Comparison of ENCODE assay signal across 13 mouse cellular contexts in the genomic region with DNA sequence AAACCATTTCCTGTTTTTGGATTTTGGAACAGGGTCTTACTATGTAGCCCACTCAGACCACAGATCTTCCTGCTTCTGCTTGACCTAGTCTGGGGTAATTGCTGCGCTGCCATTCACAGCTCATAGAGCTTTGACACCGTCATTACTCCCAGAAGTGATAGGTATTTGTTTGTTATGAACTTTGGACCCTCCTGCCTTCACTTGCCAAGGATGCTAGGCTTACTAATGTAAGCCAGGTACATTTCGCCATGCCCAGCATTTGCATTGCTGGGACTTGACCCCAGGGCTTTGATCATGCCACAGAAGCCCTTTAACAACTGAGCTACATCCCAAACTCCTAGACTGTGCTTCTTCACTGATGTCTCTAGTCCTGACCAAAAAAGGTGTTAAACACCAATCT.
"Had no signal": no experiment of that assay in that cellular context is flagged by ENCODE, and none has a peak within 500 bp of the region (broad histone marks: within the 10 kb centered on the region; RNA-seq: fewer than 3 reads in every experiment).

No protein-coding gene starts in this region.

- H3K27ac ChIP-seq: limb, embryonic 13.5 days; liver, embryonic 14.5 days; midbrain, embryonic 15.5 days; neural tube, embryonic 12.5 days had no signal

- H3K9ac ChIP-seq: limb, embryonic 13.5 days; liver, embryonic 14.5 days; lung, embryonic 14.5 days; midbrain, embryonic 15.5 days; neural tube, embryonic 12.5 days had no signal

- H3K4me2 ChIP-seq: limb, embryonic 13.5 days; lung, embryonic 14.5 days; midbrain, embryonic 11.5 days; midbrain, embryonic 15.5 days; neural tube, embryonic 12.5 days had no signal

- DNase-seq: kidney, postnatal 10 days; left cerebral cortex, postnatal 4 days; lung, embryonic 14.5 days; lung, postnatal 10 days; lung, postnatal 4 days; thymus, adult 18-20 months; thymus, postnatal 14 days had no signal

- H3K27me3 ChIP-seq: limb, embryonic 13.5 days; megakaryocyte, embryonic 14.5 days; midbrain, embryonic 15.5 days; neural tube, embryonic 12.5 days had no signal

- ATAC-seq: midbrain, embryonic 15.5 days had no signal

- H3K4me1 ChIP-seq: limb, embryonic 13.5 days; midbrain, embryonic 15.5 days; neural tube, embryonic 12.5 days had no signal

- H3K9me3 ChIP-seq: limb, embryonic 13.5 days; megakaryocyte, embryonic 14.5 days; midbrain, embryonic 15.5 days; neural tube, embryonic 12.5 days had no signal

- H3K4me3 ChIP-seq: limb, embryonic 13.5 days; megakaryocyte, embryonic 14.5 days; midbrain, embryonic 15.5 days; neural tube, embryonic 12.5 days had no signal
